Mouse (Mus musculus) liver, embryonic 14.5 days (tissue): ENCODE data around the gene Gas6.

Experiments used
- CTCF ChIP-seq: IDR thresholded peaks from 2 replicates; pipeline ENCODE4 v1.5.1; 2016; ENCODE audit warnings: antibody characterized with exemption, low read depth, control low read depth
- EP300 ChIP-seq: IDR thresholded peaks from 2 replicates; pipeline ENCODE4 v1.6.1; 2016; ENCODE audit warnings: antibody characterized with exemption, low read depth

DNA sequence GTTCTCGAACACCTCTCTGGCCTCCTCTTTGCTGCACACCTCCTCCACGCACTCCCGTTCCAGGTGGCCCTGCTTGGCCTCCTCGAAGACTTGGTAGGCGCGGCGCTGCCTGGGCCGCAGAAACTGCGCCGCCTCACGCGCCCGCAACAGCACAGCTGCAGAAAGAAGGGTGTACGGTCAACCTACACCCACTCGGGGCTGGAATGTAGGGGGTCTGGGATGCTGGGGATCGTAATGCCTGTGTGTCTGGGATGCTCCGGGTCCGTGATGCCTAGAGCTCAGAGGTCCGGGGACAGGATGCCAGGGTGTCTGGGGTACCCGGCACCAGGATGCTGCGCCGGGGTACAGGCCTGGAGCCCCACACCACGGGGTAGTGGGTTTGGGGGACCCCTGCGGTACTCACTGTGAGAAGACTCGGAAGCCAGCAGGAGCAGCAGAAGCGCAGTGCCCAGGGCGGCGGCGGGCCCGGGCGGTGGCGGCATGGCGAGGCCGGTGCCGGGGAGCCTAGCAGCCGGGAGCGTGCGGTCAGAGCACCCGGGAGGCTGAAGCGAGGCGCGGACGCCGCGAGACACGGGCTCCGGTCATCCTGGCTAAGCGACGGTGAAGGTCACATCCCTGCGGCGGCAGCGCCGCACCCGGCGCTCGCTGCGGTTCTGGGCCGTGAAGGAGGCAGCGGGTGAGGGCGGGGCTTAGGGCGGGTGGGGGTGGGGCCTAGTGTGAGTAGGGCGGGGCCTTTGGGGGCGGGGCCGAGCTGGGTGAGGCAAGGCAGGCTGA, at the start of gene Gas6:
- TF ChIP-seq CTCF (no peak), EP300 (no peak)
